Mouse (Mus musculus) heart, postnatal 0 days (tissue): ENCODE results near the gene Ankmy1. TPM values are rescaled to one million over a fixed set of nuclear protein-coding genes. Genes with fewer than 3 reads are reported as not detected.

Experiments used
- ATAC-seq: fragments of 200-750 bp; cut with Nextera tagmentation; 2 replicates; pipeline ENCODE4 v1.8.0; 2017; ENCODE audit warnings: low read depth, moderate number of reproducible peaks, moderate library complexity; ENCODE audit not compliant: insufficient read depth
- DNase-seq: peaks from one replicate; pipeline ENCODE4 v3.0.0-alpha.2; 2016; ENCODE audit warnings: low spot score
- H3K27ac ChIP-seq: fragments of 300-500 bp; sonication (generic); 2 replicates; pipeline ENCODE4 v1.5.1; 2014; ENCODE audit warnings: low read depth, mild to moderate bottlenecking
- H3K27me3 ChIP-seq: fragments of 300-500 bp; sonication (generic); 2 replicates; pipeline ENCODE4 v1.6.1; 2014; ENCODE audit warnings: low read length, mixed read lengths; ENCODE audit not compliant: control insufficient read depth, insufficient read depth
- H3K36me3 ChIP-seq: fragments of 300-500 bp; sonication (generic); replicated peaks from 2 replicates; pipeline ENCODE4 v1.6.1; 2014; ENCODE audit warnings: low read length, mixed read lengths; ENCODE audit not compliant: control insufficient read depth, insufficient read depth
- H3K4me1 ChIP-seq: fragments of 300-500 bp; sonication (generic); 2 replicates; pipeline ENCODE4 v1.6.1; 2014; ENCODE audit warnings: antibody characterized with exemption; ENCODE audit not compliant: control insufficient read depth, insufficient read depth
- H3K4me2 ChIP-seq: fragments of 300-500 bp; sonication (generic); 2 replicates; pipeline ENCODE4 v1.6.1; 2014; ENCODE audit warnings: low read depth, mild to moderate bottlenecking, low read length, moderate library complexity
- H3K4me3 ChIP-seq: fragments of 300-500 bp; sonication (generic); 2 replicates; pipeline ENCODE4 v1.5.1; 2014; ENCODE audit warnings: low read depth, low read length
- H3K9ac ChIP-seq: fragments of 300-500 bp; sonication (generic); replicated peaks from 2 replicates; pipeline ENCODE4 v1.6.1; 2014; ENCODE audit warnings: low read depth, low read length, mixed read lengths
- H3K9me3 ChIP-seq: fragments of 300-500 bp; sonication (generic); replicated peaks from 2 replicates; pipeline ENCODE4 v1.6.1; 2016; ENCODE audit warnings: low read length; ENCODE audit not compliant: control insufficient read depth
- CTCF ChIP-seq: IDR thresholded peaks from 2 replicates; pipeline ENCODE4 v1.5.1; 2016; ENCODE audit warnings: antibody characterized with exemption, control low read depth, low read depth
- EP300 ChIP-seq: IDR thresholded peaks from 2 replicates; pipeline ENCODE4 v1.6.1; 2016; ENCODE audit warnings: antibody characterized with exemption, low read depth
- WGBS: fragments of 180-500 bp; shearing (Covaris S2); extraction: QIAGEN DNeasy Blood & Tissue Kit; methylation state at CpG from one replicate; pipeline ENCODE4 v1.1.7; 2014; 5-methylcytosine and 5-hydroxymethylcytosine counted together
- polyA plus RNA-seq: library from polyadenylated mRNA; unstranded; fragments of >200 nt; fragmentation: Nextera tagmentation; extraction: Ambion mirVana; gene quantifications from 2 replicates; pipeline ENCODE4 v1.2.1, GENCODE M21; 2015
- total RNA-seq: library from RNA; depleted of rRNA; stranded (reverse); fragments of >200 nt; gene quantifications from 2 replicates; pipeline ENCODE4 v1.2.3, GENCODE M21; 2014; ENCODE audit warnings: low replicate concordance

Ankmy1 gene
- total and polyA plus RNA-seq, 2 experiments from 2014 or later: 0.10 TPM; not detected in 1

- ATAC-seq (no peak), DNase-seq (no peak)
- Histone ChIP-seq H3K36me3 (peaks cover 67% of the 10 kb centered on the region), H3K27ac (no peak overlapping the region), H3K4me3 (no peak overlapping the region), H3K27me3 (no peaks in the 10 kb centered on the region), H3K9me3 (no peaks in the 10 kb centered on the region), H3K4me2 (no peak overlapping the region), H3K9ac (no peak overlapping the region), H3K4me1 (peaks cover 10% of the 10 kb centered on the region)
- TF ChIP-seq CTCF (no peak), EP300 (no peak)
- whole genome bisulfite sequencing: 90% methylated on average over 4 of the region's 4 CpGs
Observed at GRCm38 (mm10) chr1:92939746-92940145, 37.0 kb upstream of the Ankmy1 start.

- peaks cover 48% of the 10 kb centered on the region for H3K36me3 ChIP-seq
- H3K9ac ChIP-seq: no peak overlapping the region
- H3K27ac ChIP-seq: no peak overlapping the region
- DNase-seq: no peak
- no peaks in the 10 kb centered on the region for H3K27me3 ChIP-seq
- peaks cover 15% of the 10 kb centered on the region for H3K4me1 ChIP-seq
- ATAC-seq: no peak
- 91% methylated on average over 3 of the region's 3 CpGs for WGBS
- H3K4me3 ChIP-seq: no peak overlapping the region
- H3K9me3 ChIP-seq: no peaks in the 10 kb centered on the region
- TF ChIP-seq EP300 (no peak), CTCF (no peak)
- no peak overlapping the region for H3K4me2 ChIP-seq
Observed at GRCm38 (mm10) chr1:92937797-92938196, 35.1 kb upstream of the Ankmy1 start.

- 86% methylated on average over 3 of the region's 3 CpGs for WGBS
Observed at GRCm38 (mm10) chr1:92936467-92936866, 33.8 kb upstream of the Ankmy1 start.

GRCm38 (mm10) chr1:92935977-92936376 lies 33.3 kb upstream of the Ankmy1 start:
- no peaks in the 10 kb centered on the region for H3K27me3 ChIP-seq
- H3K27ac ChIP-seq: no peak overlapping the region
- H3K4me1 ChIP-seq: peaks cover 15% of the 10 kb centered on the region
- ATAC-seq: no peak
- H3K4me2 ChIP-seq: peak overlapping the region; percentile 98
- no peaks in the 10 kb centered on the region for H3K9me3 ChIP-seq
- TF ChIP-seq EP300: no peak
- TF ChIP-seq CTCF: peak; percentile 12; the same call in 1 of the 2 replicates
- H3K36me3 ChIP-seq: peaks cover 32% of the 10 kb centered on the region
- peak overlapping the region; percentile 70; the same call in 1 of the 2 replicates for H3K4me3 ChIP-seq
- no peak for DNase-seq
- H3K9ac ChIP-seq: no peak overlapping the region
- WGBS: 25% methylated on average over 2 of the region's 2 CpGs

More at GRCm38 (mm10) chr1:92936467-92936866, 33.8 kb upstream of the Ankmy1 start:
- DNase-seq: no peak
- no peak for TF ChIP-seq EP300
- TF ChIP-seq CTCF: no peak
- no peak overlapping the region for H3K4me2 ChIP-seq
- peaks cover 15% of the 10 kb centered on the region for H3K4me1 ChIP-seq
- no peak overlapping the region for H3K4me3 ChIP-seq
- H3K9ac ChIP-seq: no peak overlapping the region
- no peaks in the 10 kb centered on the region for H3K27me3 ChIP-seq
- no peak for ATAC-seq
- H3K27ac ChIP-seq: no peak overlapping the region
- no peaks in the 10 kb centered on the region for H3K9me3 ChIP-seq
- peaks cover 36% of the 10 kb centered on the region for H3K36me3 ChIP-seq

- 14% methylated on average over 10 of the region's 10 CpGs for WGBS
- TF ChIP-seq CTCF: no peak
- ATAC-seq (no peak), DNase-seq (no peak)
- H3K27ac ChIP-seq: peak overlapping the region; percentile 93
- H3K36me3 ChIP-seq: peaks cover 25% of the 10 kb centered on the region
- no peaks in the 10 kb centered on the region for H3K9me3 ChIP-seq
- H3K9ac ChIP-seq: peak overlapping the region; percentile 71
- H3K27me3 ChIP-seq: no peaks in the 10 kb centered on the region
- peak overlapping the region; percentile 70 for H3K4me3 ChIP-seq
- H3K4me2 ChIP-seq: peak overlapping the region; percentile 98
- peaks cover 17% of the 10 kb centered on the region for H3K4me1 ChIP-seq
Observed at GRCm38 (mm10) chr1:92935054-92935962, 32.6 kb upstream of the Ankmy1 start.
